In genomic region chr9:41071906-41072511, GRCm38 (mm10) we compare ENCODE assay signal across 15 mouse cellular contexts.
DNase-seq lines count a peak whose midpoint lies in the region; ATAC-seq lines count a peak whose summit lies in the region.
"Had no signal": no experiment of that assay in that cellular context is flagged by ENCODE, and none has a peak within 500 bp of the region (broad histone marks: within the 10 kb centered on the region; RNA-seq: fewer than 3 reads in every experiment).

No protein-coding gene starts in this region.

- H3K27ac ChIP-seq in liver, embryonic 15.5 days (replicated peaks): peak overlapping the region; percentile 86
- H3K27ac ChIP-seq: embryonic facial prominence, embryonic 12.5 days; hindbrain, embryonic 15.5 days had no signal

- H3K9me3 ChIP-seq in erythroblast, embryonic 14.5 days (ENCODE audit: control insufficient read depth, low read length): no peaks in the 10 kb centered on the region
- no peaks in the 10 kb centered on the region for H3K9me3 ChIP-seq in liver, embryonic 15.5 days (replicated peaks)
- H3K9me3 ChIP-seq: embryonic facial prominence, embryonic 12.5 days; hindbrain, embryonic 15.5 days had no signal

- H3K4me2 ChIP-seq in liver, embryonic 15.5 days: peak overlapping the region; percentile 72
- H3K4me2 ChIP-seq: embryonic facial prominence, embryonic 12.5 days; hindbrain, embryonic 15.5 days had no signal

- H3K4me1 ChIP-seq in erythroblast, embryonic 14.5 days (ENCODE audit: control insufficient read depth): peaks cover 90% of the 10 kb centered on the region
- peaks cover 82% of the 10 kb centered on the region for H3K4me1 ChIP-seq in liver, embryonic 15.5 days (replicated peaks)

- no peaks in the 10 kb centered on the region for H3K27me3 ChIP-seq in erythroblast, embryonic 14.5 days (ENCODE audit: control insufficient read depth)
- H3K27me3 ChIP-seq in liver, embryonic 15.5 days: no peaks in the 10 kb centered on the region
- H3K27me3 ChIP-seq in splenic B cell, adult 2 months (ENCODE audit: control insufficient read depth, insufficient read depth, low read length, poor library complexity, severe bottlenecking): no peaks in the 10 kb centered on the region
- H3K27me3 ChIP-seq: embryonic facial prominence, embryonic 12.5 days; hindbrain, embryonic 15.5 days had no signal

- no peak for ATAC-seq in erythroblast, adult 5-6 weeks (replicated peaks; ENCODE audit: low FRiP score, poor library complexity, severe bottlenecking)
- ATAC-seq in liver, embryonic 15.5 days (ENCODE audit: insufficient read depth): no peak

- peak overlapping the region; percentile 39 for H3K4me3 ChIP-seq in erythroblast, embryonic 14.5 days (replicated peaks)
- no peak overlapping the region for H3K4me3 ChIP-seq in liver, embryonic 15.5 days (replicated peaks)
- H3K4me3 ChIP-seq: embryonic facial prominence, embryonic 12.5 days; hindbrain, embryonic 15.5 days; myocyte had no signal

- DNase-seq in spleen, postnatal 36 days (ENCODE audit: low spot score in 2 of 2): peak; percentile 72 to 76
- DNase-seq in spleen, postnatal 14 days (ENCODE audit: low spot score in 2 of 2): no peak
- peak; percentile 72 for DNase-seq in splenic B cell, adult 2 months (ENCODE audit: low read depth, low spot score)
- DNase-seq in cerebellum, adult 11 months: no peak
- DNase-seq in frontal cortex, postnatal 14 days (ENCODE audit: low spot score in 2 of 2): no peak
- DNase-seq: adrenal gland, postnatal 14 days; cerebellum, adult 18-20 months; kidney, adult 9 months; left cerebral cortex, postnatal 4 days had no signal

- WGBS in liver, embryonic 15.5 days (ENCODE audit: insufficient replicate concordance): 3% methylated on average over 3 of the region's 3 CpGs

- no peaks in the 10 kb centered on the region for H3K36me3 ChIP-seq in erythroblast, embryonic 14.5 days (ENCODE audit: control insufficient read depth)
- H3K36me3 ChIP-seq in liver, embryonic 15.5 days (replicated peaks): no peaks in the 10 kb centered on the region
- no peaks in the 10 kb centered on the region for H3K36me3 ChIP-seq in splenic B cell, adult 2 months (ENCODE audit: control insufficient read depth, insufficient read depth, low read length, poor library complexity, severe bottlenecking)
- H3K36me3 ChIP-seq: embryonic facial prominence, embryonic 12.5 days; hindbrain, embryonic 15.5 days had no signal

- no peak overlapping the region for H3K9ac ChIP-seq in liver, embryonic 15.5 days
- H3K9ac ChIP-seq: embryonic facial prominence, embryonic 12.5 days; hindbrain, embryonic 15.5 days had no signal

Comparison
In these comparisons a context has a peak if more than half of its experiments do, and no peak if none do; other contexts are left out.
1. DNase-seq: peak in spleen, postnatal 36 days (2 of 2) and splenic B cell, adult 2 months (single experiment); none in spleen, postnatal 14 days (0 of 2), cerebellum, adult 11 months (single experiment) and frontal cortex, postnatal 14 days (0 of 2).